12 mouse cellular contexts compared by ENCODE assay signal in the genomic region with DNA sequence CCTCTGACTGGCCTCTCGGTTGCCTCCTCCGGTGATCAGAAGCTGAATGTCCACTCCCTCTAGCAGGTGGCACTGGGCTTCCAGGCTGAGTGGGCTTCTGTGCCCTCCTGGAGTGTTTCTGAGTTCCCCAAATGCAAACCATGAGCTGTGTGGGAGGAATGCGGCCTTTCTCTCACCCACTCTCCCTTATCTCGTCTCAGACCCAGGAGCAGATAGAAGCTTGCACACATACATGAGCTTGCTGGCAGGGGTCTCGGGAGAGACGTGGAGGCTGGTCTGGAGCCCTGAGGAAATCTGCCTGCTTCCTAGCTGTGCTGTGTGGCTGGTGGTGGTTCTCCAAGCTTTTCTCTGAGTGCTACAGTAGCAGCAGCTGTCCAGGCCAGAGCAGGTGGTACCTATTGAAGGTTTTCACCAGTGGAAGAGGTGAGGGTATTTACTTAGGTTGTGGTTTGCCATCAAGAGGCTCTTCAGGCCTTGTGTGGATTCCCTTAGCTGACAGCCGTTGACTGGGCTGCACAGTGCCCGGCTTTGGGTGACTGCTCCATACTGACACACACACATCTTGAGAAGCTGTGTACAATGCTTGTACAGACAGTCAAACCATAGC. TPM values are rescaled to one million over a fixed set of nuclear protein-coding genes. Genes with fewer than 3 reads are reported as not detected.
DNase-seq lines count a peak whose midpoint lies in the region; ATAC-seq lines count a peak whose summit lies in the region.
"Had no signal": no experiment of that assay in that cellular context is flagged by ENCODE, and none has a peak within 500 bp of the region (broad histone marks: within the 10 kb centered on the region; RNA-seq: fewer than 3 reads in every experiment).

No protein-coding gene starts in this region.

- 38% methylated on average over 8 of the region's 8 CpGs for WGBS in heart, embryonic 10.5 days
- WGBS in limb, embryonic 15.5 days = 77% methylated on average over 8 of the region's 8 CpGs
- WGBS in stomach, embryonic 16.5 days = 66% methylated on average over 8 of the region's 8 CpGs

- peak overlapping the region; percentile 77 for H3K4me2 ChIP-seq in limb, embryonic 15.5 days
- H3K4me2 ChIP-seq in stomach, embryonic 16.5 days (ENCODE audit: low read depth, low read length) = peak overlapping the region; percentile 67

- no peaks in the 10 kb centered on the region for H3K36me3 ChIP-seq in heart, embryonic 10.5 days
- peaks cover 19% of the 10 kb centered on the region for H3K36me3 ChIP-seq in megakaryocyte, embryonic 14.5 days (replicated peaks; ENCODE audit: low read length)
- H3K36me3 ChIP-seq in limb, embryonic 15.5 days = no peaks in the 10 kb centered on the region
- no peaks in the 10 kb centered on the region for H3K36me3 ChIP-seq in stomach, embryonic 16.5 days (ENCODE audit: control insufficient read depth, insufficient read depth, low read length)

- ATAC-seq in megakaryocyte, adult 5-6 weeks (ENCODE audit: poor library complexity, severe bottlenecking) = no peak
- ATAC-seq in limb, embryonic 15.5 days (ENCODE audit: insufficient number of reproducible peaks, low FRiP score, low TSS enrichment, low read depth) = no peak
- ATAC-seq in stomach, embryonic 16.5 days (ENCODE audit: insufficient read depth, low FRiP score) = no peak

- H3K4me1 ChIP-seq in heart, embryonic 10.5 days = peaks cover 69% of the 10 kb centered on the region
- peaks cover 73% of the 10 kb centered on the region for H3K4me1 ChIP-seq in megakaryocyte, embryonic 14.5 days
- H3K4me1 ChIP-seq in limb, embryonic 15.5 days = peaks cover 25% of the 10 kb centered on the region
- H3K4me1 ChIP-seq in stomach, embryonic 16.5 days (ENCODE audit: control insufficient read depth, insufficient read depth, low read length) = peaks cover 15% of the 10 kb centered on the region; the same call in 1 of the 2 replicates

- H3K4me3 ChIP-seq in heart, embryonic 10.5 days = peak overlapping the region; percentile 65
- H3K4me3 ChIP-seq in megakaryocyte, embryonic 14.5 days (replicated peaks) = peak overlapping the region; percentile 93
- peak overlapping the region; percentile 45 for H3K4me3 ChIP-seq in limb, embryonic 15.5 days
- peak overlapping the region; percentile 54 for H3K4me3 ChIP-seq in stomach, embryonic 16.5 days (replicated peaks; ENCODE audit: low read length)

- H3K9me3 ChIP-seq in heart, embryonic 10.5 days = no peaks in the 10 kb centered on the region
- H3K9me3 ChIP-seq in megakaryocyte, embryonic 14.5 days = peaks cover 6% of the 10 kb centered on the region; the same call in 1 of the 2 replicates
- H3K9me3 ChIP-seq in limb, embryonic 15.5 days = no peaks in the 10 kb centered on the region
- no peaks in the 10 kb centered on the region for H3K9me3 ChIP-seq in stomach, embryonic 16.5 days (replicated peaks; ENCODE audit: control insufficient read depth, low read length)

- no peak overlapping the region for H3K9ac ChIP-seq in limb, embryonic 15.5 days
- peak overlapping the region; percentile 68 for H3K9ac ChIP-seq in stomach, embryonic 16.5 days (ENCODE audit: low read length)

- no peak for DNase-seq in heart, embryonic 10.5 days (ENCODE audit: low spot score)
- no peak for DNase-seq in heart, adult 11 months
- DNase-seq in cerebellum, adult 8-10 months = no peak
- DNase-seq in Muller cell, postnatal 12 days (ENCODE audit: inconsistent ontology term) = no peak
- DNase-seq: gastrocnemius, postnatal 10 days; left cerebral cortex, postnatal 4 days had no signal

- peak overlapping the region; percentile 78; the same call in 1 of the 2 replicates for H3K27ac ChIP-seq in heart, embryonic 10.5 days
- no peak overlapping the region for H3K27ac ChIP-seq in limb, embryonic 15.5 days
- H3K27ac ChIP-seq in stomach, embryonic 16.5 days (ENCODE audit: low read length) = no peak overlapping the region

- peaks cover 32% of the 10 kb centered on the region for H3K27me3 ChIP-seq in heart, embryonic 10.5 days (ENCODE audit: insufficient read depth, poor library complexity, severe bottlenecking)
- peaks cover 89% of the 10 kb centered on the region for H3K27me3 ChIP-seq in megakaryocyte, embryonic 14.5 days (replicated peaks)
- H3K27me3 ChIP-seq in limb, embryonic 15.5 days = peaks cover 31% of the 10 kb centered on the region
- H3K27me3 ChIP-seq in stomach, embryonic 16.5 days (ENCODE audit: control insufficient read depth, insufficient read depth, low read length) = peaks cover 14% of the 10 kb centered on the region; the same call in 1 of the 2 replicates

RNA-seq across cellular contexts. Expression of a gene that starts 1.3 kb away (rescaled TPM):
- 3.2 and 3.3 TPM in 2 replicates for polyA plus RNA-seq in heart, embryonic 10.5 days (2016; fragmentation: Nextera tagmentation; extraction: Ambion mirVana)
- 5.2 and 5.9 TPM in 2 replicates for polyA plus RNA-seq in megakaryocyte, embryonic 14.5 days (2012; ENCODE audit: insufficient read depth, low replicate concordance)
- not detected in 2 replicates for total RNA-seq in megakaryocyte, adult 5-6 weeks (2015)
- not detected in 2 replicates for total RNA-seq in megakaryocyte, adult 5-6 weeks (2017)
- polyA plus RNA-seq in limb, embryonic 15.5 days (2015; fragmentation: Nextera tagmentation; extraction: Ambion mirVana) = 7.6 and 7.9 TPM in 2 replicates
- polyA plus RNA-seq in stomach, embryonic 16.5 days (2015; fragmentation: Nextera tagmentation; extraction: Ambion mirVana) = 6.1 and 6.6 TPM in 2 replicates

RNA-seq across cellular contexts. Expression of a gene that starts 32.2 kb away (rescaled TPM):
- polyA plus RNA-seq in heart, embryonic 10.5 days (2016; fragmentation: Nextera tagmentation; extraction: Ambion mirVana) = 10.2 and 11.8 TPM in 2 replicates
- 5.2 and 14.2 TPM in 2 replicates for polyA plus RNA-seq in megakaryocyte, embryonic 14.5 days (2012; ENCODE audit: insufficient read depth, low replicate concordance)
- 0.85 and 2.4 TPM in 2 replicates for total RNA-seq in megakaryocyte, adult 5-6 weeks (2015)
- total RNA-seq in megakaryocyte, adult 5-6 weeks (2017) = 3.5 and 4.3 TPM in 2 replicates
- 14.5 and 15.3 TPM in 2 replicates for polyA plus RNA-seq in limb, embryonic 15.5 days (2015; fragmentation: Nextera tagmentation; extraction: Ambion mirVana)
- 8.6 and 9.2 TPM in 2 replicates for polyA plus RNA-seq in stomach, embryonic 16.5 days (2015; fragmentation: Nextera tagmentation; extraction: Ambion mirVana)

RNA-seq across cellular contexts. Expression of a gene that starts 35.4 kb away (rescaled TPM):
- 0.07 TPM in 1 of 2 replicates, not detected in the other for polyA plus RNA-seq in heart, embryonic 10.5 days (2016; fragmentation: Nextera tagmentation; extraction: Ambion mirVana)
- polyA plus RNA-seq in megakaryocyte, embryonic 14.5 days (2012; ENCODE audit: insufficient read depth, low replicate concordance) = 0.12 TPM in 1 of 2 replicates, not detected in the other
- not detected in 2 replicates for total RNA-seq in megakaryocyte, adult 5-6 weeks (2015)
- not detected in 2 replicates for total RNA-seq in megakaryocyte, adult 5-6 weeks (2017)
- not detected in 2 replicates for polyA plus RNA-seq in limb, embryonic 15.5 days (2015; fragmentation: Nextera tagmentation; extraction: Ambion mirVana)
- polyA plus RNA-seq in stomach, embryonic 16.5 days (2015; fragmentation: Nextera tagmentation; extraction: Ambion mirVana) = not detected in 2 replicates
- total RNA-seq: gastrocnemius, postnatal 10 days had no signal
- polyA plus RNA-seq: embryonic facial prominence, embryonic 11.5 days; neural tube, embryonic 14.5 days had no signal
